Mouse (Mus musculus) limb, embryonic 14.5 days (tissue): ENCODE measurements around the gene Epha3. TPM values are rescaled to one million over a fixed set of nuclear protein-coding genes. Genes with fewer than 3 reads are reported as not detected.

ENCODE experiments used
- ATAC-seq: fragments of 200-750 bp; cut with Nextera tagmentation; 2 replicates; pipeline ENCODE4 v1.8.0; 2017; ENCODE audit warnings: low read depth, moderate number of reproducible peaks, moderate TSS enrichment; ENCODE audit not compliant: low FRiP score
- DNase-seq: peaks from one replicate; pipeline ENCODE4 v3.0.0-alpha.2; 2015; ENCODE audit warnings: low spot score
- H3K27ac ChIP-seq: fragments of 300-500 bp; sonication (generic); replicated peaks from 2 replicates; pipeline ENCODE4 v1.5.1; 2014; ENCODE audit warnings: low read depth, mild to moderate bottlenecking, low read length, moderate library complexity, mixed read lengths
- H3K27me3 ChIP-seq: fragments of 300-500 bp; sonication (generic); 2 replicates; pipeline ENCODE4 v1.6.1; 2014; ENCODE audit warnings: low read length, mixed read lengths; ENCODE audit not compliant: control insufficient read depth, insufficient read depth
- H3K36me3 ChIP-seq: fragments of 300-500 bp; sonication (generic); 2 replicates; pipeline ENCODE4 v1.6.1; 2014; ENCODE audit warnings: mild to moderate bottlenecking, low read length, moderate library complexity, mixed read lengths; ENCODE audit not compliant: control insufficient read depth, insufficient read depth
- H3K4me1 ChIP-seq: fragments of 300-500 bp; sonication (generic); 2 replicates; pipeline ENCODE4 v1.6.1; 2014; ENCODE audit warnings: antibody characterized with exemption, low read length, mixed read lengths; ENCODE audit not compliant: control insufficient read depth, insufficient read depth
- H3K4me2 ChIP-seq: fragments of 300-500 bp; sonication (generic); replicated peaks from 2 replicates; pipeline ENCODE4 v1.6.1; 2014; ENCODE audit warnings: low read depth, mild to moderate bottlenecking, low read length, moderate library complexity; ENCODE audit not compliant: severe bottlenecking
- H3K4me3 ChIP-seq: fragments of 300-500 bp; sonication (generic); replicated peaks from 2 replicates; pipeline ENCODE4 v1.5.1; 2014; ENCODE audit warnings: low read length
- H3K9ac ChIP-seq: fragments of 300-500 bp; sonication (generic); 2 replicates; pipeline ENCODE4 v1.6.1; 2014; ENCODE audit warnings: mild to moderate bottlenecking, low read depth, low read length, moderate library complexity; ENCODE audit not compliant: severe bottlenecking
- H3K9me3 ChIP-seq: fragments of 300-500 bp; sonication (generic); 2 replicates; pipeline ENCODE4 v1.6.1; 2016; ENCODE audit warnings: low read length; ENCODE audit not compliant: control insufficient read depth
- POLR2A ChIP-seq: fragments of 200-500 bp; IDR thresholded peaks from 2 replicates; pipeline ENCODE4 v1.8.0; 2012; ENCODE audit warnings: inconsistent platforms, mild to moderate bottlenecking, moderate library complexity, borderline replicate concordance; ENCODE audit not compliant: insufficient read depth, insufficient read length; ENCODE audit errors: extremely low read depth
- WGBS: fragments of 180-500 bp; shearing (Covaris S2); extraction: QIAGEN DNeasy Blood & Tissue Kit; methylation state at CpG from one replicate; pipeline ENCODE4 v1.1.7; 2014; 5-methylcytosine and 5-hydroxymethylcytosine counted together
- polyA plus RNA-seq, 2 experiments: library from polyadenylated mRNA; depleted of rRNA in 1 of 2; stranded (reverse) in 1 of 2; unstranded in 1 of 2; fragments of >200 nt; fragmentation: Nextera tagmentation in 1 of 2; extraction: Ambion mirVana in 1 of 2; gene quantifications; 2 replicates each; pipeline versions ENCODE4 v1.2.1 to v1.2.3; 2012 to 2014

The Epha3 gene
- polyA plus RNA-seq, 2 experiments: 15.7 to 26.6 TPM

DNA sequence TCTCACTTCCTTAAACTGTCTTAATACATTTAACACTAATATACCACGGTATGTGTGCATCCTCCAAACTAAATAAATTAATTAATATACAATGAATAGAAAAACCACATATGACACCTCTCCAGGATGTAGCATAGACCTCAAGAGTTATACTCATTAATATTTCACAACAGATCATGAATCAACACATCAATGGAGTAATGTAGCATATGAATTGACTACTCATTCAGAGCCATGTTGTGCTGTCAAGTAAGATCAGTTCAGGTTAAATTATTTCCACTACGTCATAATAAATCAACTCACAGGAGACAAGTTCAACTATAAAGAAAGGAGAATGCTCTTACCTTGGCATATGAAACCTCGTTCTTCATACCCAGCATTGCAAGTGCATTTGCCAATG is 91.4 kb downstream of the Epha3 start:
- Histone ChIP-seq H3K27me3 (no peaks in the 10 kb centered on the region), H3K4me3 (no peak overlapping the region), H3K27ac (no peak overlapping the region), H3K36me3 (no peaks in the 10 kb centered on the region), H3K4me1 (no peaks in the 10 kb centered on the region), H3K9me3 (no peaks in the 10 kb centered on the region), H3K4me2 (no peak overlapping the region), H3K9ac (no peak overlapping the region)
- 87% methylated on average over 3 of the region's 3 CpGs for WGBS
- DNase-seq: no peak
- TF ChIP-seq POLR2A: no peak
- ATAC-seq: no peak

DNA sequence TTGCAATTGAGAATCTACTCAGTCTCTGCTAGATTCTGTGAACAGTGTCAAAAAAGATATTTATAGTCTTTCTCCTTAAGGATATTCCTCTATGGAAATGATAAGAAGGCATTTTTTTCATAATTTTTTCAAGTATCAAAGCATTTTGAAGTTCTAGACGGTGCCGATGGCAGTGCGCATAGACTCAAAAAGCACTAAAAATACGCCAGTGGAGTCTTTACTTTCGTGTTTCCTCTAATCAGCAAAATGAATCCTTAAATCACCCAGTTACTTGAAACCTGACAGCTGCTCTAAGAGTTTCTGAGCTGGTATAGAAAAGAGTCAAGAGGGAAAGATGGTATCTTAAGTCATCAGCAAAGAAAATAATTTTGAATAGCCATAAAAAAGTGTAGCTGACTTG is 96.4 kb downstream of the Epha3 start:
- no peak for ATAC-seq
- H3K4me2 ChIP-seq: no peak overlapping the region
- WGBS: 63% methylated on average over 5 of the region's 5 CpGs

GRCm38 (mm10) chr16:63761177-63761576 is 102.8 kb downstream of the Epha3 start:
- Histone ChIP-seq H3K9me3 (no peaks in the 10 kb centered on the region), H3K9ac (no peak overlapping the region), H3K27ac (no peak overlapping the region), H3K4me1 (no peaks in the 10 kb centered on the region), H3K27me3 (no peaks in the 10 kb centered on the region), H3K4me2 (no peak overlapping the region), H3K36me3 (no peaks in the 10 kb centered on the region), H3K4me3 (no peak overlapping the region)
- ATAC-seq: no peak
- WGBS: 73% methylated on average over 4 of the region's 4 CpGs
- DNase-seq: no peak
- no peak for TF ChIP-seq POLR2A

More for the DNA sequence above, 96.4 kb downstream of the Epha3 start:
- H3K9ac ChIP-seq: no peak overlapping the region
- no peaks in the 10 kb centered on the region for H3K4me1 ChIP-seq
- no peaks in the 10 kb centered on the region for H3K27me3 ChIP-seq
- no peak overlapping the region for H3K27ac ChIP-seq
- no peak overlapping the region for H3K4me3 ChIP-seq
- no peak for TF ChIP-seq POLR2A
- H3K9me3 ChIP-seq: no peaks in the 10 kb centered on the region
- no peak for DNase-seq
- no peaks in the 10 kb centered on the region for H3K36me3 ChIP-seq

DNA sequence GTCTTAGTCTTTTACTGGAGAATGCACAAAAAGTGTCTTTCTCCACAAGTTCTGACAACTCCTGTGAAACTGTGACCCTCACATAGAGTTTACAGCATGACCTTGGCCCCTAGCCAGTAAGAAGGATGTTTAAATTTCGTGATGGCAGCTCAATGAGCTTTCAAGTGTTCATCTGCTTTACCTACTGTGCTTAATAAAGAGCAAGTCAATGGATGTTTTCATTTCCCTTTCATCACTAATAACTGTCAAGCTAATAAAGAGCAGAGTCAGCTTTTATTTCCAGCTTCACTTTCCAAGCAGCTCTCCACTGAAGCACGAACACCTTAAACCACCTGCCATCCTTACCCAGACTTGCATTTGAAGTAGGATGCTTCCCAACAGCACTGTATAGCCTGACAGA is 103.9 kb downstream of the Epha3 start:
- Histone ChIP-seq H3K36me3 (no peaks in the 10 kb centered on the region), H3K4me2 (no peak overlapping the region), H3K9ac (no peak overlapping the region), H3K4me1 (no peaks in the 10 kb centered on the region), H3K9me3 (no peaks in the 10 kb centered on the region), H3K4me3 (no peak overlapping the region), H3K27ac (no peak overlapping the region), H3K27me3 (no peaks in the 10 kb centered on the region)
- WGBS: 18% methylated on average over 2 of the region's 2 CpGs
- ATAC-seq: no peak
- no peak for DNase-seq
- TF ChIP-seq POLR2A: no peak

DNA sequence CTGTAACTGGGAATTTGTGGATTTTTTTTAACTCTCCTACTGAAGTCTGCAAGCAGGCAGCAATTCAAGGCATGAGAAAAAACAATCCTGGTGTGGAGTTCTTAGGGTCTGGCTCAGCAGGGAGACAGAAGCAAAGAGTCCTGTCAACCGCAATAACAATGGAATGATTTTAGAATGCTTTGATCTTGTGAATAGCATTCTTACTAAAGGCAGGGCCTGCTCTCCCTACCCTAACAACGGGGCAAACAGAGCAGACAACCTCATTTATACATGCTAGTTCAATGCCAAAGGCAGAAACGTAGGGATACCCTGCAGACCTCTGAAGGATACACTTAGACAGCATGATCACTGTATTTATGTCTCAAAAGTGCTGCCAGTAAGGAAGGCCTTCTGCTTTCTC is 110.9 kb downstream of the Epha3 start:
- Histone ChIP-seq H3K4me2 (no peak overlapping the region), H3K27ac (no peak overlapping the region), H3K9me3 (no peaks in the 10 kb centered on the region), H3K36me3 (no peaks in the 10 kb centered on the region), H3K27me3 (no peaks in the 10 kb centered on the region), H3K4me3 (no peak overlapping the region), H3K9ac (no peak overlapping the region), H3K4me1 (no peaks in the 10 kb centered on the region)
- no peak for TF ChIP-seq POLR2A
- WGBS: 10% methylated on average over 3 of the region's 3 CpGs
- ATAC-seq (0 out of 2 replicates have a peak, but pooled peaks have one; percentile 37), DNase-seq (no peak)

DNA sequence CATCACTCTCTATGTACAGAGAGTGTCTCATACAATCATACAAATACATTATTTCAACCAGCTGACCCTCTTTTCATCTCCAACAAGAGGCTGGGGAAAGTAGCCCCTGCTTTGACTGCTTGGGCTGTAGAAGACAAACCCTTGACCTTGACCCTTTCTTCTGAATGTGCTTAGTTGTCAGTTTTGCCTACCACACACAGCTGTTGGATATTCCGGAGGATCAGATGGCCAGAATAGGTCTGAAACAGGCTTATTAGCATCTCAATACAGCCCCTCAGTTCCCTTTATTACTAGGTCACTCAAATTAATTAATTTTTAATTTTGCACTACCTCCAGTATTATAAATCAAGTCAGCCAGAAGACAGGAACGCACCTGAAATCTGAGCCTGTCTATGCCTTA is 116.2 kb downstream of the Epha3 start:
- no peak overlapping the region for H3K9ac ChIP-seq
- DNase-seq (no peak), ATAC-seq (no peak)
- no peak overlapping the region for H3K4me3 ChIP-seq
- no peak overlapping the region for H3K27ac ChIP-seq
- no peaks in the 10 kb centered on the region for H3K36me3 ChIP-seq
- H3K9me3 ChIP-seq: no peaks in the 10 kb centered on the region
- H3K4me1 ChIP-seq: no peaks in the 10 kb centered on the region
- H3K4me2 ChIP-seq: no peak overlapping the region
- WGBS: 54% methylated on average over 2 of the region's 2 CpGs
- TF ChIP-seq POLR2A: no peak
- H3K27me3 ChIP-seq: no peaks in the 10 kb centered on the region
